Mouse (Mus musculus) kidney, postnatal 14 days (tissue): Measurements from ENCODE around the gene Ankrd11.
A peak's percentile ranks its signal among the peaks of the same experiment; 100 is the strongest.

Experiments
- DNase-seq: peaks from one replicate; pipeline ENCODE4 v3.0.0; 2022; ENCODE audit warnings: mixed read lengths

The Ankrd11 gene

GRCm38 (mm10) chr8:122883671-122884070, 158.4 kb downstream of the Ankrd11 start:
- no peak for DNase-seq

- DNase-seq = no peak
Measured at GRCm38 (mm10) chr8:122880302-122880701, 161.8 kb downstream of the Ankrd11 start.

DNA sequence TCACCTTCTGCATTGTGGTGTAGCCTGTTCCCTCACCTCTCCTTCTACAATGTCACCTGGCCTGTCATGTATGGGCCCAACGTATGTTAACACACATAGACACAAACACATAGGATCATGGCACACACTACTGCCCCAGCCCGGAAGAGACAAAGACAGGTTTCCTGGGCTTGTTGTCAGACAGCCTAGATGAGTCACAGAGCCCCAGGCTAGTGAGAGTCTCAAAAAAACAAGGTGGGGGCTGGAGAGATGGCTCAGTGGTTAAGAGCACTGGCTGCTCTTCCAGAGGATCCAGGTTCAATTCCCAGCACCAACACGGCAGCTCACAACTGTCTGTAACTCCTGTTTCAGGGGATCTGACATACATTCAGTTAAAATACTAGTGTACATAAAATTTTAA, 163.8 kb downstream of the Ankrd11 start:
- no peak for DNase-seq

DNA sequence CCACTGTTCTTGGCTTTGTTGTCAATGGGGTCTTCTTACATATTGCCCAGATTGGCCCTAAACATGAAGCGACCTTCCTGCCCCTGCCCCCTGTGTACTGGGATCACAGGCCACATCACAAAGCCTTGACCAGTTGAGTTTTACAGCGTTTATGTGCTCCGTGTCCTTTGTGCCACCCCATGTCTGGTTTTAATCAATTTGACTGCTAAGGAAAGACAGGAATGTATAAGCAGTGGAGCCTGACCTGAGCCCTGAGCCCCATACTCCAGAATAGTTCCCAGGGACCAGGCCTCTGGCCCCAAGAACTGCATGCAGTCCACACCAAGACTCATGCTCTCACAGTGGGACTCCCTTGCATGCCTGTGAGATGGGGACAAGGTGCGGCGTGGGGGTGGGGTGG, 166.9 kb downstream of the Ankrd11 start:
- DNase-seq = no peak

DNA sequence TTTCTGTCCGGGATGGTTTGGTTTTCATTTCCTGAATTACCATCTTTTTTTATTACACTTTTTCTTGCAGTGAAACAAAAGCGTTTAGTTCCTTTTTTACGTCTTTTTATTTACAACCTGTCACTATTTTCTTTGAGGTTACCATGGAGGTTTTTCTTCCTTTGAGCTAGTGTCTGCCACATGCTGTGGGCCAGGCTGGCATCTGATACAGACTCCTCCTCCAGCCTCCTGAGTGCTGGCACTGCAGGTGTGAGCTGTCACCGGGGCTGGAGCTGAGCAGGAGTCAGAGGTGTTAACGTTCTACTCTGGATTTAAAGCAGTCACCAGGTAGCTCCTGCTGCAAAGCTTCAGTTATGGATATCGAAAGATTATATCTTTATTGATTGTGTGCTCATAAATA, 168.9 kb downstream of the Ankrd11 start:
- DNase-seq = no peak

- no peak for DNase-seq
Measured at GRCm38 (mm10) chr8:122871663-122872062, 170.4 kb downstream of the Ankrd11 start.

GRCm38 (mm10) chr8:122870377-122870863, 171.7 kb downstream of the Ankrd11 start:
- peak; percentile 15 for DNase-seq

GRCm38 (mm10) chr8:122867982-122868381, 174.1 kb downstream of the Ankrd11 start:
- no peak for DNase-seq

DNA sequence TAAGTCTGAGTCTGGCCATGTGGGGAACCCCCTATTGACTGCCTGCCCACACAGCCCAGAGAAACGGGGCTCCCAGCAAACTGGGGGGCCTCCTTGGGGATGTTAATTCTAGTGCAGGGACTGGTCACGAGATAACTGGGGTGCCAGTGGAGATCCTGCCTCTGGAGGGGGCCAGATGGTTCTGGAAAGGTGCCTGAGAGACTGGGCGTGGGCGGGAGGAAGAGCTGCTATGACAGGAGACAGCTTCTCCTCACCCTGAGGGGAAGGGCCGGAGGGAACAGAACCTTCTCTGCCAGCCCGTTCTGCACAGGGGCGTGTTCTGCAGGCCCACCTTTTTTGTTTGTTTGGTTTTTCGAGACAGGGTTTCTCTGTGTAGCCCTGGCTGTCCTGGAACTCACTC, 175.8 kb downstream of the Ankrd11 start:
- DNase-seq = no peak

DNA sequence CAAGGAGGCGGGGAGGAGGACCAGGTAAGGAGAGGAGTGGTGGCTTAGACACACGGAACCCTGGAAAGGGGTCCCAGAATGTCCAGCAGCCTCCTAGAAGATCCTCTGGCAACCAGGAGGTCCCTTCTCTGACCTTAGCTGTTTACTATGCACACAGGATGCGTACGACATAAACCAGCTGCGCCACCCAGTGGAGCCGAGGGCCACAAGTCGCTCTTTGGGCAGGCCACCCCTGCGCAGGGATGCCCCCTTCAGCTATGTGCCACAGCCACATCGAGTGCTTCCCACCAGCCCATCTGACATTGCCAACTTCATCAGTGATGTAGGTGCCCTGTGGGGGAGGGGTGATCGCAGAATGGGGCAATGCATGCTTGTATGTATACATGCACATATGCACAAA, 176.6 kb downstream of the Ankrd11 start:
- no peak for DNase-seq

- no peak for DNase-seq
Measured at GRCm38 (mm10) chr8:122864719-122865129, 177.4 kb downstream of the Ankrd11 start.

GRCm38 (mm10) chr8:122859843-122860242, 182.2 kb downstream of the Ankrd11 start:
- no peak for DNase-seq

DNA sequence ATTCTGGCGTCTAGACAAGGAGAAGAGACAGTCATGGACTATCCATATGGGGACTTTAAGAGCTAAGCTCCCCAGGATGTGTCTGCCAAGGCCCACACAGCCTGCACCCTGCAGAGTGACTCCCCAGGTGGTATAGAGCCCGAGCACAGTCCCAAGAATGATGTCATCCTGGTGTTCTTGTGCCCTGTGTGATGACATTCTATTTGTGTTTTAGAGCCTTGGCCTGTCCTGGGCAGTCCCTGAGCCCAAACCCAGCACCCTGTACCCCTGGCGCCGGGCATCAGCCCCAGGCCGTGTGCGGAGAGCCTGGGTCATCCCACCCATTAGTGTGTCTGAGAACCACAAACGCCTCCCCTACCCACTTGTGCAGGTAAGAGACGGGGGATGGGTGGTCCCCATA, 185.8 kb downstream of the Ankrd11 start:
- DNase-seq = no peak

- DNase-seq = no peak
Measured at GRCm38 (mm10) chr8:122855123-122855522, 187.0 kb downstream of the Ankrd11 start.

DNA sequence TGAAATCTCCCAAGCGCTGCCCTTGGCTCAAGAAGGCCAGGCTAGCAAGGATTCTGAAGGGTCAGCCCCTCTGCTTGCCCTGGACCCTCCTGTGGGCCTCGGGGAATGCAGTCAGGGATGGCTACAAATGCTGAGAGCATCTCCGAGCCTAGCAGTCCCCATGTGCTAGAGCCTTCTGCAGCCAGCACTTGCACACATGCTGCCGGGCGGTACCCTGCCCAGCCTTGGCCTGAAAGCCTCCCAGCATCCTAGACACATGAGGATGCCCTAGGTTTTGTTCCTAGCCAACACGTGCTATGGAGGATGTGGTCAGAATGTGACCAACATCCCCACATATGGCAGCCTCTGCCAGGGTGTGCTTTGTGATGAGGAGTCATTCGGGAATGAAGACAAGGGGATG, 187.7 kb downstream of the Ankrd11 start:
- DNase-seq = no peak

DNA sequence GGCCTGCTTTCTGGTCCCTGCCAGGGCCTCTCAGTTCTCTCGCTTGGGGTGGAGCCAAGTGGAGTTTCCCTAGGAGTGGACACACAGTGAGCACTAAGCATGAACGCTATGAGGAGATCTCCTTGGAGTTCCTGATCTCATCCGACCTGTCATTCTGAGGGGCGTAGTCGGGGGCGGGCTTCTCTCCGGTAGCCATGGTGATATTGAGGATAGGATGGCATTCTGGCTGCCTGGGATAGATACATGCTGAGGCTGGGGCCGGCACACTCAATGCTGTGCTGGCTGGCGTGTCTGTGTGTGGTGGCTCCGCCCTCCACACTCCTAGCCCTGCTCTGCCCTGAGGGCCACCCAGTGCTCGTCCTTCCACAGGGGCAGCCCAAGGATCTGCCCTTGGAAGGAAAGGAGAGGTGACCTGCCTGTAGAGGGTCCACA, 188.7 kb downstream of the Ankrd11 start:
- no peak for DNase-seq

DNA sequence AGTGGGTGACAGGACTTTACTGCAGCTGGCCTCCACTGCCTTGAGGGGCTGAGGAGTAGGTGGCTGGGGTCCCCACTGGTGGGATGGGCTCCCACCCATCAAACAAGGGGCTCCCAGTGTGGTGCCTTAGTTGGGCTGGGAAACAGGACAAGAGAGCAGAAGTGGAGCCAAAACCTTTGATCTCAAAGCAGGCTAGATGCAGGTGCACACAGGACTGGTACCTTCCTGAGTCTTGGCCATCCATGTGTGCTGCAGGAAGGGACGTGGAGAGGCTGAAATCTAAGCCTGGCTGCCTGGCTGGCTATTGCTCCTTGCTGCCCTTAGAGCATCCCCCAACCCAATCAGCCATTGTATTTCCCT, 189.6 kb downstream of the Ankrd11 start:
- DNase-seq = no peak

- DNase-seq = no peak
Measured at GRCm38 (mm10) chr8:122851692-122852545, 190.2 kb downstream of the Ankrd11 start.

GRCm38 (mm10) chr8:122850641-122851240, 191.3 kb downstream of the Ankrd11 start:
- DNase-seq = no peak

DNA sequence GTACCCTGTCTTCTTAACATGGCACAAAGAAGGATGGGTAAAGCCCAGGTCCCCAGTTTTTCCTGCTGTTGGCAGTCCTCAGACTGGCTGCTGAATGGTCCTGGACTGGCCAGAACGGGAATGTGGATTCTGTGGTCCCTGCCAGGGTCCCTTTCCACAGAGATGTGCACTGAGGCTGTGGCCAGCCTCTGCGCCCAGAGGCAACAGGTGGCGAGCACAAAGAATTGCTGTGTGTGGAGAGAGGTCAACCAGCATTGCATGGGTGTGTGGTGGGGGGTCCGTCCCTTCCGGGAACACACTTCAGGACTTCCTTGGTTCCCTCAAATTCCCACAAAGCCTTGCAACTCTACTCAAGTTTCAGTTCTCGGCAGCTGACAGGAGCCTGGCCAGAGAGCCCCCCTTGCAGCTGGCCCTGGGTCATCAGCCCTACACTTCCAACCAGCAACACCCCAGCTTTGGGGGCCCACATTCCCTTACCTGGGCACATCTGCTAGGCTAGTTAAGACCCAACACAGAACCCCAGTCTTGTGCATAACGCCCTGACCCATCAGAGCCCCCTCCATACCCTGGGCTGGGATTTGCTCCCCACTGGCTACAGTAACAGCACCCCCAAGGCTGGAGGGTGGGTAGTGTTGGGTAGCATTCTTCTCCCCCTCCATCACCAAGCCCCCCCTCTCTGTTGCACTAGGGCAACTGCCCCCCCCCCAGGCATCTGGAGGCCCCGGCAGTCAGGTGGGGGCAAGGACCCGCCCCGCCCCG, 192.7 kb downstream of the Ankrd11 start:
- DNase-seq = no peak

- DNase-seq = peak; percentile 57
Measured at GRCm38 (mm10) chr8:122847829-122848561, 194.1 kb downstream of the Ankrd11 start, which contains the start of gene Cdh15. Cdh15 (plus strand) TSS chr8:122847966.

GRCm38 (mm10) chr8:122845662-122846061, 196.4 kb downstream of the Ankrd11 start:
- DNase-seq = peak; percentile 31

DNA sequence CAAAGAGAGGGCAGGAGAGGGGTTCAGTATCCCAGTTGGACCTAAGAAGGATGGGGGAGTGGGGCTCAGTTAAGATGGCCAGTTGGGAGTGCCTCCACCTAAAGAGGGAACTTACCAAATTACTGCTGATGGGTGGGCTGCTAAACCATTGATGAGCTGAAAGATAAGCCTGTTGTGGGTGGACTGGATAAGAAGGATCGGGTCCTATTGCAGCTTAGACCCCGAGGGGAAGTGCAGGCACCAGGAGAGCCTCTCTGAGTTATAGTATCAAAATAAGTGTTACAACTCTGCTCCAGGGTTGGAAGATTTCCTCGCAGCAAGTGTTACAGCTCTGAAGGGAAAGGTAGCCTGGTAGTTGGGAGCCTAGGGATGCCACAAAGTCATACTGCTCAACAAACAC, 197.9 kb downstream of the Ankrd11 start:
- DNase-seq = no peak
